Mouse (Mus musculus) fat pad, adult 2 months (tissue): ENCODE measurements around the gene Pts.

Experiments
- DNase-seq: peaks from one replicate; pipeline ENCODE4 v3.0.0-alpha.2; 2011; ENCODE audit warnings: low read depth, low spot score; ENCODE audit errors: extremely low read depth

Gene Pts

GRCm38 (mm10) chr9:50533328-50533727 is 4.8 kb upstream of the Pts start:
- DNase-seq: no peak

GRCm38 (mm10) chr9:50530890-50531289 is 2.4 kb upstream of the Pts start:
- no peak for DNase-seq

DNA sequence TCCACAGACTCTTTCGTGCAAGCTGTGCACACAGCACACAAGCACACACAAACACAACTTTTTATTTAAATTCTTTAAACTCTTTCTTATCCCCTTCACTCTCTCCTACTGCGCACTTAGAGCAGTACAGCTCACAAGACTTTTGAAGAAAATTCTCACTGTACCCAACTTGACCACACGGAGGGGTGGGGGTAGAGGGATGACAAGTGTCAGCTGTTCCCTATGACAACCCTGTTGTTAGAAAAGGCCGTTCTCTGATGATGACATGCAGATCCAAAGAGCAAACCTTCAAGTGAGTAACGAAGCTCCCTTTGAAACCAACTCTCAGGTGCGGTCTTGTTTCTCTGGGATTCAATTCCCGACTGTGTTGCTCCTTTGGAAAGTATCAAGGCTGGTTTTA is 664 bp downstream of the Pts start:
- DNase-seq: no peak

- no peak for DNase-seq
These were observed 2.9 kb downstream of the Pts start for GRCm38 (mm10) chr9:50525585-50525984.

DNA sequence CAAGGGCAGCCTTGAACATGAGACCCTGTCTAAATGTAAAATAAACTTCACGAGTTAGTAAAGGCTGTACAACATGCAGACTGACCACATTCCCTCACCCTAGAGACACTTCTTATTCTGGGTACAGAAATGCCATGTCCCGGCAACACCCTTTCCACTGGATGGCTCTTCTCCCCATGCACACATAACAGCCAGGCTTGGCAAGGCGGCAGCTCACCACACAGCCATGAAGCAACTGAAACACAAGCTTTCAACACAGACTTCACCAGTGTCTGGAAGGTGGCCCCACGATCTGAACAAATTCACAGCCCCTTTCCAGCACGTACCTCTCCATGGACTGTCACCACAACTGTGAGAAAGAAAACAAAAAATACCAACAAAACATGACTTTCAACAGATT is 3.6 kb downstream of the Pts start:
- DNase-seq: no peak

GRCm38 (mm10) chr9:50522574-50522973 is 6.0 kb downstream of the Pts start:
- no peak for DNase-seq

DNA sequence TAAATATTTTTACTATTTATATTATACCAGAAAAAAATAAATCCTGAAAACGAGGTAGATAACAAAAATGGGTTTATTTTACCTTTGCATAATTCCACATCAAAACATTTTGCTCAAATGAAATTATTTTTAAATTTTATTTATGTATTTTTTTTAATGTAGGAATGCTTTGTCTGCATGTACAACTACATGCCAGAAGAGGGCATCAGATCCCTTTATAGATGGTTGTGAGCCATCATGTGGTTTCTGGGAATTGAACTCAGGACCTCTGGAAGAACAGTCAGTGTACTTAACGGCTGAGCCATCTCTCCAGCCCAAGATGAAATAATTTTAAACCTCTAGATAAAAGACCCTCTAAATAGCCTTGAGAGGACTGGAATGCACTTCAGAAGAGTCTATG is 7.0 kb downstream of the Pts start:
- DNase-seq: no peak

DNA sequence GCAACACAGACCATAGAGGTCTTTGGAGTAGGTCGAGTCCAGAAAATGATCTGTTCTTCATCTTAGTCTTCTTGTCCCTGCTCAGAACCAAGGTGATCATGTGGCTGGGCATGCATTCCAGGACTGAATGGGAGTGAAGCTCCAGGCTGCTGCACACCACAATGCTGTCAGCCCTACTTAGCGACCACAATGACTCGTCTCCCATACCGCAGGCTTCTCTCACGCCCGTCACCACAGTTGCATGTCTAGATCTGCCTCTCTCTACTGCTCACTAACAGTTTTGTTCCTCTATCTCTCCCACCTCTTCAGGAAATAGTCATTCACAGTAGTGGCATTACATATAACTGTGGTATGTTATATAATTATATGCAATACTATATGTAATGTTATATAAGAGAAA is 7.8 kb downstream of the Pts start:
- no peak for DNase-seq

GRCm38 (mm10) chr9:50518781-50519180 is 9.7 kb downstream of the Pts start:
- DNase-seq: no peak

GRCm38 (mm10) chr9:50515462-50515861 is 13.1 kb downstream of the Pts start:
- DNase-seq: no peak

DNA sequence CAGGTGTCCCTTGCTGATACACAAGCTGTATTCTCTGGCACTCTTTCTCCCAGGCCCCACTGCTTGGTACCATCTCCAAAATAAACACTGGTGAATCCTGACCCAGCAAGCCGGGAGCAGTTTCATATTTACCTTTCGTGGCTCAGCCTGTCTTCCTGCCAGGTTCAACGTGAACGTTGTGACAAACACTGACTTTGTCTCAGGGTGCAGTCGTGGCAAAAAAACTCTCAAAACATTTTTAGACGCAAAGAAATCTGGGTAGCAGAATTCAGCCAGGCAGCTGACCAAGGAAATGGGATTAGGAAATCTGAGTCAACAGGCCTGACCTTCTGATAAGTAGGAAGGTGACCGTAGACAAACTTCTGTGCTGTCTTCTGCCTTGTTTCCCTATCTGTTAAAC is 21.0 kb downstream of the Pts start:
- DNase-seq: peak; percentile 74

- DNase-seq: no peak
These were observed 23.1 kb downstream of the Pts start for GRCm38 (mm10) chr9:50505405-50505804.

- no peak for DNase-seq
These were observed 25.6 kb downstream of the Pts start for GRCm38 (mm10) chr9:50502949-50503348.

DNA sequence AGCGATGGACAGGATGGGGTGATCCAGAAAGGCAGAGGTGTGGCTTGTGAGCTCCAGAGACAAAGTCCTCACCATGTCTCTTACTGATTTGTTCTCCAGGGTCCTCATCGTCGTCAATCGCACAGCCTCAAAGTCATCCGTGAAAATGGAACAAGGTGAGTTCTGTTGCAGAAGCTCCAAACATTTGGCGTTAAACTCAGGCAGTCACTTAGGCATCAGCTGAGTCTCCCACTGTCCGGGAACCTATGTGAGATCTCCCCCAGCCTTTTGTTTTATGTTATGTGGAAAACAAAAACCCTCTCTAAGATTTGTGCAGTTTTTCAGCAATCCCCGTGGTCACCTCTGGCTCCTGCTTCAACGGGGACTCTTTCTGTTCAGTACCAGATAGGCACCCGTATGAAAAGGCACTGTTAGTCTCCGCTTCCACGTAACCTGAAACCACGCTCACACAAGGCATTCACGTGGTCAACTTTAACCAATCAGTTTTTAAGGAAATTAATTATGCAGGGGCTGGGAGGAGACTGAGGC is 27.5 kb downstream of the Pts start:
- DNase-seq: no peak

GRCm38 (mm10) chr9:50500467-50500973 is 28.0 kb downstream of the Pts start:
- DNase-seq: no peak

DNA sequence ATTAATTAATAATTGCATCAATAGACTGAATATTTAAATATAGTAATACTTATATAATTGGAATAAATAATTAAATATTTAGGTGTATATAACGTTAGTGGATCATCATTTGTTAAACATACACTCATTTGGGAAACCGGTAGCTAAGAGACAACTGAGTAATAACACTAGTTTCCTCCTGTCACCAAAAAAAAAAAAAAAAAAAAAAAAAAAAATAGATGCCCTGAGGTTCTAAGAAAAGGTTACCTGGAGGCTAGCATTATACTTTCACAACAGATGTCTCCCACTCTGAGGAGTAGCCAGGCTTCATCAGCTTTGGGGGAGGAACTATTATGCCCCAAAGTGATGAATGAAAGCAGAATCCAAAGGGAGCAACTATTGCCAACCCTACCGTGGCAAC is 28.7 kb downstream of the Pts start:
- no peak for DNase-seq

- no peak for DNase-seq
These were observed 29.7 kb downstream of the Pts start for GRCm38 (mm10) chr9:50498815-50499214.

- no peak for DNase-seq
These were observed 31.0 kb downstream of the Pts start for GRCm38 (mm10) chr9:50497536-50497935.

- no peak for DNase-seq
These were observed 31.4 kb downstream of the Pts start for GRCm38 (mm10) chr9:50497076-50497475.

DNA sequence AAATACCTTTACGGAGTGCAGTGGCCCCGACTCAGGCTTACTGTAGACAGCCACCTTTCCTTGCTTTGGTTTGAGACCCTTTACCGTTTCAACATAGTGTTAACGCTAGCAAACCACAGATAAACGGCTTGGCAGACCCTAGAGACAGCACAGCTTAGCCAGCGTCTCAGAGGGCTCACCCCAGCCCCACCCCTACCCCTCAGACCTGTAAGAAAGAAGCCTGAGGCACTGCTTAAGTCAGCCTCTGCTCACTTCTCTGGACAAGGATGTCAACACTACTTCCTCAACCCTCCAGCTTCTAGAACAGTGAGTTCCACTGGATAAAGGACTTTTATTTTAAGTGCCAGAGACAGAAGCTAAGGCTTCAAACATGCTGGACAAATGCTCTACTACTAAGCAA is 32.0 kb downstream of the Pts start:
- DNase-seq: no peak

DNA sequence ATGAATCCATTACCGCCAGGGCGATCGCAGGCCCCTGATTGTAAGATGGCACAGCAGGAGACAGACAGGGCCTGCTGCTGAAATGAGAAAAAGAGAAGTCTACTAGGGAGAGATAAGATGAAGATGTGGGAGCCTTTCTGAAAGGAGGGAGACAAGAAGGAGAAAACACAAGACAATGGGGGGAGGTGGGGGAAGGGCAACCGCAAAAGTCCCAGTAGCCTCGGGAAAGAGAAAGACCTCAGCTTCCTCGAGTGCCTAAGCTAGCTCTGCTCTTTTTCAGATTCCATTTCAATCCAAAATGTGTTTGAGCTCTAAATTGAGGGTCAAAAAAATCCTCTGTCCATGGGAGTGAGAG is 32.4 kb downstream of the Pts start:
- DNase-seq: no peak

DNA sequence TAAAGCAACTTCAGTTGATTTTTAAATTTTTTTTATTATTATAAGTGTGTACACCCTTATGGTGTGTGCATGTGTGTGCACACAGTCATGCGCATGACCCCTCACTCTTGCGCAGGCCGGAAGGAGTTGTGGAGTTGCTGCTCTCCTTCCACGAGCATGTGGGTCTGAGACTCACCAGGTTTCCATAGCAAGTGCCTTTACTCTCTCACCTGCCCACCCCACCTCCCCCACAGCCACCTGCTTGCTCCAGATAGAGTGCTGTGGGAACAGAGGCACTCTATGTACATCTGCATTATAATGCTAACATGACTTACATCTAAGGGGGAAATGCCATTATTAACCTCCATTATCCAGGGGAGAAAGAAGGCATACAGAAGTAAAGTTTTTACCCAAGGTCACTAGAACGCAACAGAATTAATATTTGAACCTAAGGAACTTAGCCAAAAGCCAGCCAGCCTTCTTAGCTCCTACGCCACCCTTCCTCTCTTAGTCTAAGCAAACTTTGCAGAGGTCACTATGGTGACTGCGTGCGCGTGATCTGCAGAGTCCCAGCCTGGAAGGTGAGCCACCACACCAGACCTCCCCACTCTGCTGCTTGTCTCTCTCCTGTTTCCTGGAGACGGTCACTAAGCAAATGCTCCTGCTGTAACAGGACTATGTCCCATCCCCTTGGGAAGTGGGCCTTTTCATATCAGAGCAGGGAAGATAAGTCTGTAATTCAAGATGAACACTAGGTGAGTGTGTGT is 32.9 kb downstream of the Pts start:
- no peak for DNase-seq

- no peak for DNase-seq
These were observed 34.2 kb downstream of the Pts start, which contains the start of gene Plet1 for GRCm38 (mm10) chr9:50494311-50494710. Gene Plet1 (plus strand): TSS chr9:50494525.
